Mouse (Mus musculus) lung, adult 2 months (tissue): ENCODE measurements around the gene Slc38a3. TPM values are rescaled to one million over a fixed set of nuclear protein-coding genes. Genes with fewer than 3 reads are reported as not detected.
A peak's percentile ranks its signal among the peaks of the same experiment; 100 is the strongest.

Experiments used
- DNase-seq: peaks from one replicate; pipeline ENCODE4 v3.0.0; 2022
- H3K4me1 ChIP-seq: fragments of 200-500 bp; 2 replicates; pipeline ENCODE4 v1.6.1; 2011; ENCODE audit warnings: low read length; ENCODE audit not compliant: control insufficient read depth, insufficient read depth
- H3K4me3 ChIP-seq: fragments of 200-500 bp; replicated peaks from 2 replicates; pipeline ENCODE3; 2011; ENCODE audit warnings: low read depth, mild to moderate bottlenecking, control low read depth, low read length; ENCODE audit errors: extremely low read depth
- CTCF ChIP-seq: fragments of 200-500 bp; IDR thresholded peaks from 2 replicates; pipeline ENCODE4 v1.5.1; 2011; ENCODE audit warnings: mild to moderate bottlenecking, low read length, control low read depth; ENCODE audit not compliant: insufficient read depth
- POLR2A ChIP-seq: fragments of 200-500 bp; IDR thresholded peaks from 2 replicates; pipeline ENCODE4 v1.6.1; 2011; ENCODE audit warnings: low read depth, mild to moderate bottlenecking, control low read depth, low read length, borderline replicate concordance; ENCODE audit errors: extremely low read depth
- WGBS: fragments of 180-500 bp; shearing (Covaris S2); methylation state at CpG from one replicate; pipeline ENCODE4 v1.1.7; 2018; 5-methylcytosine and 5-hydroxymethylcytosine counted together
- polyA plus RNA-seq: library from polyadenylated mRNA; depleted of rRNA; stranded (reverse); fragments of >200 nt; gene quantifications from 2 replicates; pipeline ENCODE4 v1.2.3, GENCODE M21; 2012

The Slc38a3 gene
- polyA plus RNA-seq, 1 experiment: 16.1 TPM

- 39% methylated on average over 6 of the region's 6 CpGs for WGBS
- H3K4me1 ChIP-seq: peaks cover 18% of the 10 kb centered on the region
- TF ChIP-seq CTCF (no peak), POLR2A (no peak)
- no peak for DNase-seq
- no peak overlapping the region for H3K4me3 ChIP-seq
These were observed 57.7 kb downstream of the Slc38a3 start for GRCm38 (mm10) chr9:107611456-107612190.

DNA sequence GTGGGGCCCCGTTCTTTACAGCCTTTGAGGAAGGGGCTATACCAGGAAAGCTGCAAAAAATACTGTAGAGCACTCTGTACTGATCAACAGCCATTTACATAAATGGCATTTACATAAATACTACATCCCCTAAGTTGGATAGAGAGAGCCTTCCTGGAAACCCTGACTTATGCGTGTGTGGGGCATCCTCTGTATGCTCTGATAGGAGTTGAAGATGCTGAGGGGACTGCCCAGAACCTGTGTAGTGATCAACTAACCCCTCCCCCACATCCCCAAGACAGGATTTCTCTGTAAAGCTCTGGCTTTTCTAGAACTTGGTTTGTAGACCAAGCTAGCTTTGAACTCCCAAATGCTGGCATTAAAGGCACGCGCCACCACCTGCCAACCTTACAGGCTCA, 59.9 kb downstream of the Slc38a3 start:
- TF ChIP-seq CTCF (no peak), POLR2A (no peak)
- no peak for DNase-seq
- Histone ChIP-seq H3K4me1 (peaks cover 22% of the 10 kb centered on the region), H3K4me3 (no peak overlapping the region)
- 69% methylated on average over 4 of the region's 4 CpGs for WGBS

GRCm38 (mm10) chr9:107608741-107609432, 60.4 kb downstream of the Slc38a3 start, which contains the start of gene Sema3b:
Gene Sema3b, minus strand, starts transcription at chr9:107609229.
- TF ChIP-seq POLR2A (peak; percentile 36; the same call in 1 of the 2 replicates), CTCF (no peak)
- WGBS: 43% methylated on average over 11 of the region's 12 CpGs
- Histone ChIP-seq H3K4me1 (peaks cover 22% of the 10 kb centered on the region), H3K4me3 (no peak within 1 kb of the TSS)
- DNase-seq: no peak

GRCm38 (mm10) chr9:107607653-107608245, 61.6 kb downstream of the Slc38a3 start:
- 40% methylated on average over 9 of the region's 9 CpGs for WGBS
- Histone ChIP-seq H3K4me3 (no peak overlapping the region), H3K4me1 (peaks cover 22% of the 10 kb centered on the region)
- no peak for TF ChIP-seq CTCF
- TF ChIP-seq POLR2A: 0 out of 2 replicates have a peak, but pooled peaks have one; percentile 14
- peak; percentile 52 for DNase-seq

- TF ChIP-seq CTCF (no peak), POLR2A (no peak)
- Histone ChIP-seq H3K4me3 (peak overlapping the region; percentile 51), H3K4me1 (peaks cover 22% of the 10 kb centered on the region)
- 63% methylated on average over 2 of the region's 2 CpGs for WGBS
- no peak for DNase-seq
These were observed 62.3 kb downstream of the Slc38a3 start for GRCm38 (mm10) chr9:107607036-107607435.

DNA sequence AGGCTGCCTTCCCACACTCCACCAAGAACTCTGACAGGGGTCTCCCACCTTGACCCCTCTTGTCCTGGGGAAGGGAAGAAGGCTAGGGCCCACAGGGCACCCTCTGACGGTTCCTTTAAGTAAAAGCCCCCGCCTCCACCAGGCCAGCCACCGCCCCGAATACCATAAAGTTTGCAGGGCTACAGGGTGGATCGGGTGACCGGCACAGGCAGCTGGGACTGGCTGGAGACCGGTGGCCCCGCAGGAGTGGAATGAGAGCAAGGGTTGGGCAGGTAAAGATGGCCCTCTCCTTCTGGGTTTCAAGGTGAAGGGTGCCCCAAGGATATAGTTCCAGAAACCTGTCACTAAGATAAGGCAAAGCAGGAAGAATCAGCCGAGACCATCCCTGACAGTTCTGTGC, 62.7 kb downstream of the Slc38a3 start:
- Histone ChIP-seq H3K4me1 (peaks cover 21% of the 10 kb centered on the region), H3K4me3 (peak overlapping the region; percentile 51)
- peak; percentile 59 for DNase-seq
- WGBS: 48% methylated on average over 9 of the region's 9 CpGs
- peak; percentile 64; the same call in 1 of the 2 replicates for TF ChIP-seq POLR2A
- TF ChIP-seq CTCF: no peak

DNA sequence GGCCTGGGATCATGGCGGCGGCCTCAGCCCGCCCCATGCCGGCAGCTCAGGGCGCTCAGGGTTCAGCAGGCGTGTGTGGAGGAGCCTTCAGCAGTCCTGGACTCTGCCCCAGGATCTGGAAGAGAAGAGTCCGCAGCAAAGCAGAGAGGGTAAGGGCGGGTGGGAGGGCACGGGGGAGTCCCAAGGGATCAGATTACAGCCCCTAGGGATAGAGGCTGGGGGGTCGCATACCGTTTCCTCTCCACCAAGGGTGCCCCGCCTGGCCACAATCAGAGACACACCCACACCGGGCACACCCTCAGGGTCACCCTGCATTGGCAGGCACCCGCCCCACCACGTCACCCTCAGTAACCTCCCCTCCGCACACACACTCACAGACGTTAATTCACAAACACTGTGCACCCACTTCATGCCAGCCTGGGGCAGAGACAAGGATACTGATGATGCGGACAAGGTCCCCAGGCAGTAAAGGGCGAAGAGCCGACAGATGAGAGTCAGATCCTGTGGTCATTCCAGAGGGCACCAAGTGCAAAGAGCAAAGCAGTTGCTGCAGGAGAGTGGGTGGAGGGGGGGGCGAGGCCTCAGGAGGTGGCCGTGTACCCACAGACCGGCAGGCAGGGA, 64.2 kb downstream of the Slc38a3 start:
- 43% methylated on average over 23 of the region's 23 CpGs for WGBS
- H3K4me1 ChIP-seq: peaks cover 14% of the 10 kb centered on the region; the same call in 1 of the 2 replicates
- TF ChIP-seq CTCF (no peak), POLR2A (no peak)
- no peak overlapping the region for H3K4me3 ChIP-seq
- peak; percentile 67 for DNase-seq

GRCm38 (mm10) chr9:107603251-107603650, 66.1 kb downstream of the Slc38a3 start:
- no peak for DNase-seq
- no peak for TF ChIP-seq POLR2A
- TF ChIP-seq CTCF: no peak
- peaks cover 9% of the 10 kb centered on the region; the same call in 1 of the 2 replicates for H3K4me1 ChIP-seq
- 70% methylated on average over 6 of the region's 6 CpGs for WGBS
- no peak overlapping the region for H3K4me3 ChIP-seq

GRCm38 (mm10) chr9:107602068-107602648, 67.2 kb downstream of the Slc38a3 start:
- 4% methylated on average over 10 of the region's 10 CpGs for WGBS
- peak; percentile 96 for DNase-seq
- peak; percentile 97 for TF ChIP-seq CTCF
- TF ChIP-seq POLR2A: peak; percentile 21; the same call in 1 of the 2 replicates
- H3K4me3 ChIP-seq: no peak overlapping the region
- H3K4me1 ChIP-seq: peaks cover 10% of the 10 kb centered on the region; the same call in 1 of the 2 replicates
